Comparison of ENCODE assay signal across 10 mouse cellular contexts in genomic region chr4:63186281-63186870, GRCm38 (mm10). TPM values are rescaled to one million over a fixed set of nuclear protein-coding genes. Genes with fewer than 3 reads are reported as not detected.
DNase-seq lines count a peak whose midpoint lies in the region; ATAC-seq and TF ChIP-seq lines count a peak whose summit lies in the region.
"Had no signal": no experiment of that assay in that cellular context is flagged by ENCODE, and none has a peak within 500 bp of the region (broad histone marks: within the 10 kb centered on the region; RNA-seq: fewer than 3 reads in every experiment).

No protein-coding gene starts in this region.

- H3K4me1 ChIP-seq in hindbrain, embryonic 11.5 days (replicated peaks; ENCODE audit: control insufficient read depth, insufficient read depth, low read length), result no peaks in the 10 kb centered on the region; the same call in 1 of the 2 replicates
- H3K4me1 ChIP-seq in hindbrain, embryonic 10.5 days (replicated peaks), result peaks cover 24% of the 10 kb centered on the region
- H3K4me1 ChIP-seq in hindbrain, embryonic 13.5 days (replicated peaks), result 0 out of 2 replicates have a peak, but pooled peaks cover 8% of the 10 kb centered on the region
- 0 out of 2 replicates have a peak, but pooled peaks cover 4% of the 10 kb centered on the region for H3K4me1 ChIP-seq in liver, embryonic 13.5 days (replicated peaks)
- peaks cover 3% of the 10 kb centered on the region; the same call in 1 of the 2 replicates for H3K4me1 ChIP-seq in midbrain, postnatal 0 days (ENCODE audit: insufficient read depth, low read length)

- no peak overlapping the region for H3K27ac ChIP-seq in hindbrain, embryonic 11.5 days (ENCODE audit: low read depth, low read length)
- H3K27ac ChIP-seq in hindbrain, embryonic 10.5 days, result no peak overlapping the region; the same call in 1 of the 2 replicates
- H3K27ac ChIP-seq in hindbrain, embryonic 13.5 days, result no peak overlapping the region
- H3K27ac ChIP-seq in liver, embryonic 13.5 days, result 0 out of 2 replicates have a peak overlapping the region, but pooled peaks have one; percentile 29
- no peak overlapping the region for H3K27ac ChIP-seq in midbrain, postnatal 0 days (ENCODE audit: low read depth, low read length)

- no peak overlapping the region for H3K4me3 ChIP-seq in hindbrain, embryonic 11.5 days (ENCODE audit: low read depth, low read length)
- H3K4me3 ChIP-seq in hindbrain, embryonic 10.5 days, result no peak overlapping the region
- H3K4me3 ChIP-seq in hindbrain, embryonic 13.5 days, result no peak overlapping the region
- no peak overlapping the region for H3K4me3 ChIP-seq in liver, embryonic 13.5 days (replicated peaks)
- no peak overlapping the region for H3K4me3 ChIP-seq in midbrain, postnatal 0 days (ENCODE audit: low read depth, low read length)

- WGBS in hindbrain, embryonic 11.5 days, result 60% methylated on average over 21 of the region's 21 CpGs
- WGBS in hindbrain, embryonic 10.5 days, result 65% methylated on average over 21 of the region's 21 CpGs
- 53% methylated on average over 21 of the region's 21 CpGs for whole genome bisulfite sequencing in hindbrain, embryonic 13.5 days
- 53% methylated on average over 21 of the region's 21 CpGs for WGBS in liver, embryonic 13.5 days (ENCODE audit: insufficient replicate concordance)
- WGBS in midbrain, postnatal 0 days, result 41% methylated on average over 21 of the region's 21 CpGs

- H3K4me2 ChIP-seq in hindbrain, embryonic 11.5 days (replicated peaks; ENCODE audit: low read depth, low read length), result no peak overlapping the region
- no peak overlapping the region for H3K4me2 ChIP-seq in hindbrain, embryonic 13.5 days
- no peak overlapping the region for H3K4me2 ChIP-seq in liver, embryonic 13.5 days
- H3K4me2 ChIP-seq in midbrain, postnatal 0 days (ENCODE audit: low read depth, low read length, poor library complexity, severe bottlenecking), result no peak overlapping the region

- no peaks in the 10 kb centered on the region for H3K9me3 ChIP-seq in hindbrain, embryonic 11.5 days (ENCODE audit: control insufficient read depth, low read length)
- no peaks in the 10 kb centered on the region for H3K9me3 ChIP-seq in hindbrain, embryonic 10.5 days
- H3K9me3 ChIP-seq in hindbrain, embryonic 13.5 days, result no peaks in the 10 kb centered on the region
- no peaks in the 10 kb centered on the region for H3K9me3 ChIP-seq in liver, embryonic 13.5 days (replicated peaks)
- no peaks in the 10 kb centered on the region for H3K9me3 ChIP-seq in midbrain, postnatal 0 days (ENCODE audit: low read length)

- intact Hi-C loops in gastrocnemius, postnatal 36 days (cut with DNase I), result no loop called here

- H3K9ac ChIP-seq in hindbrain, embryonic 11.5 days (ENCODE audit: low read depth, low read length), result no peak overlapping the region
- H3K9ac ChIP-seq in hindbrain, embryonic 13.5 days, result no peak overlapping the region
- H3K9ac ChIP-seq in liver, embryonic 13.5 days, result no peak overlapping the region
- H3K9ac ChIP-seq in midbrain, postnatal 0 days (replicated peaks; ENCODE audit: low read length, poor library complexity, severe bottlenecking), result no peak overlapping the region

- H3K27me3 ChIP-seq in hindbrain, embryonic 11.5 days (ENCODE audit: control insufficient read depth, insufficient read depth, low read length), result no peaks in the 10 kb centered on the region
- peaks cover 5% of the 10 kb centered on the region; the same call in 1 of the 2 replicates for H3K27me3 ChIP-seq in hindbrain, embryonic 10.5 days (ENCODE audit: insufficient read depth, poor library complexity, severe bottlenecking)
- 0 out of 2 replicates have a peak, but pooled peaks cover 2% of the 10 kb centered on the region for H3K27me3 ChIP-seq in hindbrain, embryonic 13.5 days
- H3K27me3 ChIP-seq in liver, embryonic 13.5 days, result no peaks in the 10 kb centered on the region
- no peaks in the 10 kb centered on the region for H3K27me3 ChIP-seq in midbrain, postnatal 0 days (ENCODE audit: insufficient read depth, low read length)

- DNase-seq in hindbrain, embryonic 11.5 days (ENCODE audit: low spot score), result peak; percentile 15
- no peak for DNase-seq in hindbrain, embryonic 10.5 days (ENCODE audit: low spot score)
- no peak for DNase-seq in liver, embryonic 13.5 days
- peak; percentile 15 for DNase-seq in midbrain, postnatal 0 days (ENCODE audit: low spot score)
- no peak for DNase-seq in gastrocnemius, postnatal 36 days
- DNase-seq in left cerebral cortex, adult 9 months (ENCODE audit: low spot score in 2 of 2), result no peak
- DNase-seq in layer of hippocampus, adult 9-10 months (ENCODE audit: low spot score), result no peak

- no peaks in the 10 kb centered on the region for H3K36me3 ChIP-seq in hindbrain, embryonic 11.5 days (ENCODE audit: control insufficient read depth, insufficient read depth, low read length)
- no peaks in the 10 kb centered on the region for H3K36me3 ChIP-seq in hindbrain, embryonic 10.5 days
- no peaks in the 10 kb centered on the region for H3K36me3 ChIP-seq in hindbrain, embryonic 13.5 days
- H3K36me3 ChIP-seq in liver, embryonic 13.5 days, result no peaks in the 10 kb centered on the region
- no peaks in the 10 kb centered on the region for H3K36me3 ChIP-seq in midbrain, postnatal 0 days (ENCODE audit: insufficient read depth, low read length)

- peak; percentile 43; the same call in 1 of the 2 replicates for ATAC-seq in hindbrain, embryonic 11.5 days (ENCODE audit: low FRiP score)
- ATAC-seq in hindbrain, embryonic 13.5 days (ENCODE audit: low FRiP score), result peak; percentile 53; the same call in 1 of the 2 replicates
- peak; percentile 56 for ATAC-seq in liver, embryonic 13.5 days (ENCODE audit: low read depth)
- ATAC-seq in midbrain, postnatal 0 days (ENCODE audit: low FRiP score), result 0 out of 2 replicates have a peak, but pooled peaks have one; percentile 22

- TF ChIP-seq CTCF in midbrain, postnatal 0 days (IDR thresholded peaks at IDR 0.05), result no peak

RNA-seq across cellular contexts. Expression of gene Kif12, which starts 14.4 kb away (rescaled TPM):
- polyA plus RNA-seq in hindbrain, embryonic 11.5 days (2014; fragmentation: Nextera tagmentation; extraction: Ambion mirVana), result not detected in 2 replicates
- polyA plus RNA-seq in hindbrain, embryonic 10.5 days (2016; fragmentation: Nextera tagmentation; extraction: Ambion mirVana), result 0.04 TPM in 1 of 2 replicates, not detected in the other
- not detected in 2 replicates for polyA plus RNA-seq in hindbrain, embryonic 13.5 days (2015; fragmentation: Nextera tagmentation; extraction: Ambion mirVana)
- polyA plus RNA-seq in liver, embryonic 13.5 days (2015; fragmentation: Nextera tagmentation; extraction: Ambion mirVana), result 5.1 TPM in 2 replicates
- total RNA-seq in midbrain, postnatal 0 days (2014; rRNA removed), result 0.28 and 0.60 TPM in 2 replicates
- polyA plus RNA-seq in midbrain, postnatal 0 days (2015; fragmentation: Nextera tagmentation; extraction: Ambion mirVana), result 0.16 and 0.21 TPM in 2 replicates
- not detected for total RNA-seq in gastrocnemius, postnatal 36 days (2021)
- total RNA-seq: common myeloid progenitor, adult 5-6 weeks; left cerebral cortex, postnatal 25 days had no signal

RNA-seq across cellular contexts. Expression of gene Col27a1, which starts 27.4 kb away (rescaled TPM):
- 3.7 and 4.4 TPM in 2 replicates for polyA plus RNA-seq in hindbrain, embryonic 11.5 days (2014; fragmentation: Nextera tagmentation; extraction: Ambion mirVana)
- 2.4 and 3.3 TPM in 2 replicates for polyA plus RNA-seq in hindbrain, embryonic 10.5 days (2016; fragmentation: Nextera tagmentation; extraction: Ambion mirVana)
- 2.1 and 2.4 TPM in 2 replicates for polyA plus RNA-seq in hindbrain, embryonic 13.5 days (2015; fragmentation: Nextera tagmentation; extraction: Ambion mirVana)
- 1.5 TPM in 2 replicates for polyA plus RNA-seq in liver, embryonic 13.5 days (2015; fragmentation: Nextera tagmentation; extraction: Ambion mirVana)
- total RNA-seq in midbrain, postnatal 0 days (2014; rRNA removed), result 3.9 and 4.8 TPM in 2 replicates
- 0.85 and 0.88 TPM in 2 replicates for polyA plus RNA-seq in midbrain, postnatal 0 days (2015; fragmentation: Nextera tagmentation; extraction: Ambion mirVana)
- total RNA-seq in gastrocnemius, postnatal 36 days (2021), result under 1 TPM; 0.61 to 0.64 TPM

RNA-seq across cellular contexts. Expression of gene Ambp, which starts 31.8 kb away (rescaled TPM):
- polyA plus RNA-seq in hindbrain, embryonic 11.5 days (2014; fragmentation: Nextera tagmentation; extraction: Ambion mirVana), result 0.31 TPM in 1 of 2 replicates, not detected in the other
- polyA plus RNA-seq in hindbrain, embryonic 10.5 days (2016; fragmentation: Nextera tagmentation; extraction: Ambion mirVana), result not detected in 2 replicates
- 0.92 TPM in 1 of 2 replicates, not detected in the other for polyA plus RNA-seq in hindbrain, embryonic 13.5 days (2015; fragmentation: Nextera tagmentation; extraction: Ambion mirVana)
- 683 and 777 TPM in 2 replicates for polyA plus RNA-seq in liver, embryonic 13.5 days (2015; fragmentation: Nextera tagmentation; extraction: Ambion mirVana)
- not detected in 2 replicates for total RNA-seq in midbrain, postnatal 0 days (2014; rRNA removed)
- polyA plus RNA-seq in midbrain, postnatal 0 days (2015; fragmentation: Nextera tagmentation; extraction: Ambion mirVana), result not detected in 2 replicates
- under 1 TPM in 1 of 2 experiments, not detected in 1; 0.41 TPM for total RNA-seq in gastrocnemius, postnatal 36 days (2021)
- total RNA-seq: common myeloid progenitor, adult 5-6 weeks; left cerebral cortex, postnatal 25 days had no signal

Comparison
In these comparisons a context has a peak if more than half of its experiments do, and no peak if none do; other contexts are left out.
1. DNase-seq: peak in hindbrain, embryonic 11.5 days (single experiment) and midbrain, postnatal 0 days (single experiment); none in hindbrain, embryonic 10.5 days (single experiment), liver, embryonic 13.5 days (single experiment), gastrocnemius, postnatal 36 days (0 of 2), left cerebral cortex, adult 9 months (0 of 2) and layer of hippocampus, adult 9-10 months (single experiment).
2. RNA of gene Ambp, which starts 31.8 kb away (polyA plus RNA-seq): 683 to 777 TPM in liver, embryonic 13.5 days; 0.31 TPM in hindbrain, embryonic 11.5 days, not detected in hindbrain, embryonic 10.5 days, 0.92 TPM in hindbrain, embryonic 13.5 days and not detected in midbrain, postnatal 0 days; every median in the first group is over 100 times any median in the second.
3. Peak in every context shown above with its lines, with median percentiles within 50 percentile points of each other: ATAC-seq.